Mouse (Mus musculus): ENCODE measurements around the gene Styxl1. TPM values are rescaled to one million over a fixed set of nuclear protein-coding genes. Genes with fewer than 3 reads are reported as not detected.
A peak's percentile ranks its signal among the peaks of the same experiment; 100 is the strongest.

Gene Styxl1
- not detected in 2 replicates for polyA plus RNA-seq (2014; fragmentation: Nextera tagmentation; extraction: Ambion mirVana)

DNA sequence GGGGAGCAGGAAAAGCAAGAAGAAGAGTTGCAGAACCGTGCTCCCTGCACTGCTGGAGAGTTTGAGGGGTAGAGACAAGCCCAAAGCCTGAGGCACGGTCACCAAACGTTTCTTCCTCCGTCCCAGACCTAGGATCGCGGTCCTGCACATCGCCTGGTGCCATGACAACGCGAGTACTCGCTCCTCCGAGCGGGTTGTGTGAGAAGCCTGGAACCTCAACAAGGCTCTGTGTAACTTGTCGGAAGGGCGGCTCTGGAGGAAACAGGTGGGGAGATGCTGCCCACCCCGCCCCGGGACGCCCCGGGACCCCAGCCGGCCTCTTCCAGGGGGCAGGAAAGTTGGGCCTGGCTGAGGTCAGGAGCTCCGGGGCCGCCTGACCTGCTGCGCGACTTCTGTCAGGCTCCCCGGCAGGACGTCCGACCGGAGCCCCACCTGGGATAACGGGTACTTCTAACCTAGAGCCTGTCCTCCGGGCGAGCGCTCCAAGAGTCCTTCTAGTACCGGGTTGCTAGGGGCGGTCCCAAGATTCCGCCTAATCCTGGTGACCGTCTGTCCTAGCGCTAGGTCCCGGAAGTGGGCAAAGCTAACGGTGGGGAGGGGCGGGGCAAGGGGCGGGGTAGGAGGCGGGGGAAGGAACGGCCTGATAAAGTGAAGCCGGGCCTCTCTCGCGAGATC lies at the start of gene Styxl1:
TSS of gene Styxl1 (minus strand) at position 590 of the 675 bp plus-strand sequence.
- peaks cover 17% of the 10 kb centered on the region for H3K4me1 ChIP-seq (ENCODE audit: control insufficient read depth, insufficient read depth, low read length)
- under 1% methylated on average over 45 of the region's 45 CpGs for WGBS
- peak within 1 kb of the TSS; percentile 84 for H3K4me2 ChIP-seq
- ATAC-seq (ENCODE audit: low FRiP score) (peak; percentile 94), DNase-seq (ENCODE audit: low spot score, missing footprints) (no peak)
- H3K36me3 ChIP-seq (ENCODE audit: control insufficient read depth, insufficient read depth, low read length), result peaks cover 3% of the 10 kb centered on the region; the same call in 1 of the 2 replicates
- peak within 1 kb of the TSS; percentile 96 for H3K9ac ChIP-seq (ENCODE audit: low read length)
- no peaks in the 10 kb centered on the region for H3K9me3 ChIP-seq (ENCODE audit: control insufficient read depth, low read length)
- H3K27me3 ChIP-seq (ENCODE audit: control insufficient read depth, insufficient read depth, low read length), result no peaks in the 10 kb centered on the region; the same call in 1 of the 2 replicates
- H3K4me3 ChIP-seq (ENCODE audit: low read depth, low read length), result peak within 1 kb of the TSS; percentile 71
- H3K27ac ChIP-seq (ENCODE audit: low read depth, low read length), result peak within 1 kb of the TSS; percentile 87

DNA sequence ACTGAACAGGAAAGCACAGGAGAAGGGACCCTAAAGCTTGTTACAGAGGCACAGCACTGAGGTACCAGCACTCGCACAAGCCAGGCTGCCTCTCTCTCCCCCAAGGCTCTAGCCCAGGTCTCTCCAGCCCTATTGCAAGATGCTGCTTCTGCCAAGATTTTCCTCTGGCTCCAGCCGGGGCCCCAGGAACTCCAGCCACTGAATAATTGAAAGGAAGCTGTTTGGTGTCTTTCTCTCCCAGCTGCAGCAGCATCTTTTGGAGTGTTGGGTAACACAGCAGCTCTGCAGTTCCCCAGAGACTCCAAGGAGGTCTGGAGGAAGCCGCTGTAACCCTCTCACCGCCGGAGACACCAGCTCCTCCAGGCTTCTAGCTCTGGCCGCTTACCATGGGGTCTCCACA lies 48.0 kb upstream of the Styxl1 start:
- Histone ChIP-seq H3K4me2 (no peak overlapping the region), H3K36me3 (ENCODE audit: control insufficient read depth, insufficient read depth, low read length) (no peaks in the 10 kb centered on the region), H3K9me3 (ENCODE audit: control insufficient read depth, low read length) (no peaks in the 10 kb centered on the region), H3K4me3 (ENCODE audit: low read depth, low read length) (no peak overlapping the region), H3K4me1 (ENCODE audit: control insufficient read depth, insufficient read depth, low read length) (peaks cover 6% of the 10 kb centered on the region), H3K9ac (ENCODE audit: low read length) (no peak overlapping the region), H3K27ac (ENCODE audit: low read depth, low read length) (peak overlapping the region; percentile 33), H3K27me3 (ENCODE audit: control insufficient read depth, insufficient read depth, low read length) (no peaks in the 10 kb centered on the region)
- ATAC-seq (ENCODE audit: low FRiP score) (no peak), DNase-seq (ENCODE audit: low spot score, missing footprints) (peak; percentile 68)
- 43% methylated on average over 6 of the region's 6 CpGs for WGBS

DNA sequence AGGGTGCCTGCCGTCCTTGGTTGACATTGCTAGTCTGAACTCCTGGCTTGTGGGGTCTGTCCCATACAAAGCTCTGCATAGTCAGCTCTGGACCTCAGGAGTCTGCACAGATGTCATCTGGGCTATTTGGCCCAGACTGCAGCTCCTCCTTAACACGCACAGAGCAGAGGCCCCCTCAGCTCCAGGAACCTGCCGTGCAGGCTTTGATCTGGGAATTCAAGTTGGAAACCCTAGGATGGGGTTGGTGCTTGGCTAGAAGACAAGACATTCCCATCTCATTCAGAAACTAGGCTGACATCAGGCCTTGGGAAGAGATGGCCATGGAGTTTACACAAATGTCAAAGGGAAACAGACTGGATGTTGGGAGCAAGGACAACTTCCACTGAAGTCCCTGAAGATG lies 46.3 kb upstream of the Styxl1 start:
- Histone ChIP-seq H3K9ac (ENCODE audit: low read length) (no peak overlapping the region), H3K36me3 (ENCODE audit: control insufficient read depth, insufficient read depth, low read length) (no peaks in the 10 kb centered on the region), H3K4me1 (ENCODE audit: control insufficient read depth, insufficient read depth, low read length) (peaks cover 6% of the 10 kb centered on the region), H3K4me3 (ENCODE audit: low read depth, low read length) (no peak overlapping the region), H3K9me3 (ENCODE audit: control insufficient read depth, low read length) (no peaks in the 10 kb centered on the region), H3K27me3 (ENCODE audit: control insufficient read depth, insufficient read depth, low read length) (no peaks in the 10 kb centered on the region), H3K27ac (ENCODE audit: low read depth, low read length) (no peak overlapping the region), H3K4me2 (no peak overlapping the region)
- no peak for DNase-seq (ENCODE audit: low spot score, missing footprints)
- 60% methylated on average over 3 of the region's 3 CpGs for WGBS
- no peak for ATAC-seq (ENCODE audit: low FRiP score)

DNA sequence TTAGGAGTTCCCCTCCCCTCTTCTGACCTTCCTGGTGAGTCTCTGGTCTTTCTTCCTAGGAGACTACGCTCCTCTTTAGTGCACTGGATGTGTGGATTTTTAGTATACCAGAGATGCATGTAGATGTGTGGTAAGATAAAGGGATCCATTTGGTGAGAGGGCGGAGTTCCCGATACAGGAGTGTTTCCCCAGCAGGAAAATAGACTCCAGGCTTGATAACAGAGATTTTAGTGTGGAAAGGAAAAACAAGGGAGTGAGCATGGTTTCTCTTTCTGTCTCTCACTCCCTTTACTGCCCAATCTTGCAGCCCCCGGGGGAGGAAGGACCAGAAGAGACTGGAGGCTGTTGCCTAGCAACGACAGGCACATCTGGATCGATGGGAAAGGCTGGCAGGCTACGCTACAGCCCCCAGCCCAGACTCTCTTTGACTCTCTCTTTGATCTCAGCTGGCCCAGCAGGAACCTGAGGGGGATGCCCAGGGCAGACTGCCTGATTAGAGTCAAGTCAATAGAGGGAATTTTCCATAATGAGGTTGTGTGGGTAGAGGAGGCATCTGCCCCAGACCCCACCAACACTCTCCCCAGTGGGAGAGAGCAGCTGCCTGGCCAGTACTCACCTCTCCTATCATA lies 44.2 kb upstream of the Styxl1 start:
- Histone ChIP-seq H3K4me2 (peak overlapping the region; percentile 7; the same call in 1 of the 2 replicates), H3K27ac (ENCODE audit: low read depth, low read length) (peak overlapping the region; percentile 77)

DNA sequence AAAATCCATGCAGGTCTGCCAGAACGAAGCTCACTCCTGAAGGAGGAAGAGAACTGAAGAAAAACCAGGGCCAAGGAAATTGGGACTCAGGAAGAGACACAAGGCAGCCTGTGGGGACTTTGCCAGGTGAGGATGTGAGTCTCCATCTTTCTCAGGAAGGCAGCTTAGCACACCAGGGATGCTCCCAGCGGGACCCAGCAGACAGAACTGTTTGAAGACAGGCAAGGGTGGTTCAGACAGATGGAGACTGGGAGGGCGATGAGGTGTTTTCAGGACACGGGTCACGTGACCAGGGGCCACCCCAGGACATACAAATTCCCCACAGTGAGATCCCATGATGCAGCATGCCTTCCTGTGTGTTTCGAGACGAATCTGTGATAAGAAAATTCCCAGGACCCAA lies 40.3 kb upstream of the Styxl1 start:
- H3K4me2 ChIP-seq, result no peak overlapping the region
- H3K4me3 ChIP-seq (ENCODE audit: low read depth, low read length), result no peak overlapping the region
- ATAC-seq (ENCODE audit: low FRiP score), result no peak
- no peaks in the 10 kb centered on the region; the same call in 1 of the 2 replicates for H3K27me3 ChIP-seq (ENCODE audit: control insufficient read depth, insufficient read depth, low read length)
- no peaks in the 10 kb centered on the region for H3K36me3 ChIP-seq (ENCODE audit: control insufficient read depth, insufficient read depth, low read length)
- H3K4me1 ChIP-seq (ENCODE audit: control insufficient read depth, insufficient read depth, low read length), result peaks cover 3% of the 10 kb centered on the region
- 52% methylated on average over 7 of the region's 7 CpGs for WGBS
- no peak overlapping the region for H3K27ac ChIP-seq (ENCODE audit: low read depth, low read length)
- H3K9ac ChIP-seq (ENCODE audit: low read length), result no peak overlapping the region
- H3K9me3 ChIP-seq (ENCODE audit: control insufficient read depth, low read length), result no peaks in the 10 kb centered on the region
- DNase-seq (ENCODE audit: low spot score, missing footprints), result no peak

More for the DNA sequence above, 44.2 kb upstream of the Styxl1 start:
- Histone ChIP-seq H3K9me3 (ENCODE audit: control insufficient read depth, low read length) (no peaks in the 10 kb centered on the region), H3K4me1 (ENCODE audit: control insufficient read depth, insufficient read depth, low read length) (peaks cover 6% of the 10 kb centered on the region), H3K27me3 (ENCODE audit: control insufficient read depth, insufficient read depth, low read length) (no peaks in the 10 kb centered on the region; the same call in 1 of the 2 replicates), H3K36me3 (ENCODE audit: control insufficient read depth, insufficient read depth, low read length) (no peaks in the 10 kb centered on the region), H3K9ac (ENCODE audit: low read length) (no peak overlapping the region; the same call in 1 of the 2 replicates), H3K4me3 (ENCODE audit: low read depth, low read length) (no peak overlapping the region)
- ATAC-seq (ENCODE audit: low FRiP score) (peak; percentile 82), DNase-seq (ENCODE audit: low spot score, missing footprints) (no peak)
- 20% methylated on average over 7 of the region's 7 CpGs for WGBS

DNA sequence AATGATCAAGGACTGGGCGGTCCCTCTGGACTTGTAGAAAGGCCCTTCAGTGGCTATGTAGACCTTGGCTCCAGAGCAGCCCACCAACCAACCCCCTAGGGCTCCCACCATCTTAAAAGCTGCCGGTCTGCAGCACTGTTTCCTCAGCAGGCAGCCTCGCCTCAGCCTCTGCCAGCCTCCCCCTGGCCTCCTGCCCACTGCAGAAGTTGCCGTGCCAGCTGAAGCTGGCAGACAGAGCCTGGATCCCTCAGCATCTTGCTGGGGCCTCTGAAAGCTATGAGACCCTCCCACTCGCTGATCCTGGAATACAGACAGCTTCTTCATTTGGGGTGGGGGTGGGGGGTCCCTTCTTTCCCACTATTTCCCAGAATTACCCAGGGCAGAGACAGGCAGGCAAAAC lies 34.8 kb upstream of the Styxl1 start:
- Histone ChIP-seq H3K4me1 (ENCODE audit: control insufficient read depth, insufficient read depth, low read length) (no peaks in the 10 kb centered on the region), H3K27ac (ENCODE audit: low read depth, low read length) (no peak overlapping the region), H3K9ac (ENCODE audit: low read length) (no peak overlapping the region), H3K9me3 (ENCODE audit: control insufficient read depth, low read length) (no peaks in the 10 kb centered on the region), H3K27me3 (ENCODE audit: control insufficient read depth, insufficient read depth, low read length) (no peaks in the 10 kb centered on the region), H3K4me3 (ENCODE audit: low read depth, low read length) (no peak overlapping the region), H3K36me3 (ENCODE audit: control insufficient read depth, insufficient read depth, low read length) (no peaks in the 10 kb centered on the region), H3K4me2 (no peak overlapping the region)
- DNase-seq (ENCODE audit: low spot score, missing footprints) (no peak), ATAC-seq (ENCODE audit: low FRiP score) (no peak)
- 71% methylated on average over 5 of the region's 5 CpGs for WGBS

DNA sequence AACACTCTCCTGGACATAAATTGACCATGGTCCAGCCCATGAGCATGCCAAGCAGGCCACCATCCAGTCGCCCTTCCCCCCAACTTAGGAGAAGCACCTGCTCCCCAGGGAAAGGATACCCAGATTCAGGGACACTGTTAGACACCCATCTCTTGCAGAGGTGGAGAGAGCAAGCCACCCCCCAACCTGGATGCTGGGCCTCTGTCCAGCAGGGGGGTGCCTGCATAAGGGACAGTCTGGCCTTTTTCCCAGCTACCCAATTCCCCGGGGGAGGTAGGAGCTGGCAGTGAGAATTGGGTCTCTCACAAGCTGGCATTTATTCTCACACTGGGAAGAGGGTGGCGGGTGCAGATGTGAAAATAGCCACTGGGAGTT lies 29.1 kb upstream of the Styxl1 start:
- peak; percentile 42; the same call in 1 of the 2 replicates for ATAC-seq (ENCODE audit: low FRiP score)
- Histone ChIP-seq H3K27me3 (ENCODE audit: control insufficient read depth, insufficient read depth, low read length) (no peaks in the 10 kb centered on the region), H3K9ac (ENCODE audit: low read length) (peak overlapping the region; percentile 63), H3K36me3 (ENCODE audit: control insufficient read depth, insufficient read depth, low read length) (no peaks in the 10 kb centered on the region), H3K4me2 (peak overlapping the region; percentile 47), H3K9me3 (ENCODE audit: control insufficient read depth, low read length) (no peaks in the 10 kb centered on the region), H3K27ac (ENCODE audit: low read depth, low read length) (no peak overlapping the region), H3K4me3 (ENCODE audit: low read depth, low read length) (peak overlapping the region; percentile 48), H3K4me1 (ENCODE audit: control insufficient read depth, insufficient read depth, low read length) (peaks cover 6% of the 10 kb centered on the region; the same call in 1 of the 2 replicates)
- DNase-seq (ENCODE audit: low spot score, missing footprints), result no peak
- WGBS, result 54% methylated on average over 3 of the region's 3 CpGs

DNA sequence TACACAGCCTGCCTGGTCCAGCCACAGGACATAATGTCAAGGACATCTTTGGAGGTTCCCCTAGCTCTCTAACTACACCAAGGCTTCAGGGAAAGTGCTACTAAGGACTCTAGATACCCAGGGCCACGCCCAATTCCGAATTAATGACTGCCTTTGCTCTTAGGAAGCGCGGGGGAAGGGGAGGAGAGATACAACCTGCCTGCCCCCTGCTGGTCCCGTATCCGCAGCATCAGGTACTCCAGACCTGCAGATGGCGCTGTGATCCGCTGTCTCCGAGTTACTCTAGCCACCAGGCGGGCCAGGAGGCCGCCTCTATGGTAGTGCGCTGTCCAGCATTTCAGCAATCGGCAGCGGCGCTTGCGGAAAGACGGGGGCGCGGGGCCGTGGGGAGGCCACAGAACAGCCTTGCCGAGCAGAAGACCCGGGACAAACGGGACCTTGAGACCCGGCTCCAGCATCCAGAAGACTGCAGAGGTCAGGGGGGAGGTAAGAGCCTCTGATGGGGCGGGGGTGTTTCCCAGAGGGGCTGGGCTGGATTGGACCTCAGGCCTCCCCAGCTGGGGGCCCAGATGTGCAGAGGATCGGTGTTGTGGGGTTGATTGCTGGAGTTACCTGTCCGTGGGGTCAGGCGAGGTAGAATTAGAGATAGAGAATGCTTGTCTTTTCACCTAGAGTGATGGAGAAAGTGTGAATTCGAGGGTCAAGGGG lies 28.5 kb upstream of the Styxl1 start, which contains the start of gene Srrm3:
TSS of gene Srrm3 (plus strand) at position 336 of the 708 bp plus-strand sequence.
- DNase-seq (ENCODE audit: low spot score, missing footprints), result peak; percentile 99
- peak within 1 kb of the TSS; percentile 25; the same call in 1 of the 2 replicates for H3K27ac ChIP-seq (ENCODE audit: low read depth, low read length)
- ATAC-seq (ENCODE audit: low FRiP score), result peak; percentile 76

More for the DNA sequence above, 28.5 kb upstream of the Styxl1 start, which contains the start of gene Srrm3:
- Histone ChIP-seq H3K4me3 (ENCODE audit: low read depth, low read length) (peak within 1 kb of the TSS; percentile 48), H3K4me1 (ENCODE audit: control insufficient read depth, insufficient read depth, low read length) (peaks cover 6% of the 10 kb centered on the region; the same call in 1 of the 2 replicates), H3K9ac (ENCODE audit: low read length) (peak within 1 kb of the TSS; percentile 63), H3K4me2 (peak within 1 kb of the TSS; percentile 47), H3K36me3 (ENCODE audit: control insufficient read depth, insufficient read depth, low read length) (no peaks in the 10 kb centered on the region), H3K27me3 (ENCODE audit: control insufficient read depth, insufficient read depth, low read length) (no peaks in the 10 kb centered on the region), H3K9me3 (ENCODE audit: control insufficient read depth, low read length) (no peaks in the 10 kb centered on the region)
- 5% methylated on average over 29 of the region's 29 CpGs for WGBS

Data from midbrain, embryonic 11.5 days (tissue).